Mouse (Mus musculus): ENCODE results near the gene Gpr85. TPM values are rescaled to one million over a fixed set of nuclear protein-coding genes. Genes with fewer than 3 reads are reported as not detected.

The Gpr85 gene
- polyA plus RNA-seq, 1 experiment from 2014 or later = 6.9 TPM

DNA sequence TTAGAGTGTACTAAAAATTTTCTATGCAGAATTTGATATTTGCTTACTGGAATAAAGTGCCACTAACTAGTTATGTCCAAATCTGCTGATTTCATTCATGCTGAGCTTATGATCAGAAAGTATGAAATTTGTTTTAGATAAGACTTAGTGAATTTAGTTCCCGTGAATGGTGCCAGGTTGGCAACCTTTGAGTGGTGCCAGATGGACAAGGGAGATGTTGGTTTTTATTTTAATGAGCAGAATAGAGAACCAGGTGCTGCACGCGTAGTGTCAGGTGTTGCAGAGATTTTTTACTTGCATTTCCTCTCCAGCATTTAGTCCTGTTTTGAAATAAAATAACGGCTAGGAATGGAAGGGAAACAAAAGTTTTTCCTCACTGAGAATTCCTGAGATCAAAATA lies 27.6 kb downstream of the Gpr85 start:
- WGBS = 85% methylated on average over 4 of the region's 4 CpGs
- Histone ChIP-seq H3K4me3 (no peak overlapping the region), H3K9me3 (replicated peaks) (no peaks in the 10 kb centered on the region), H3K27ac (ENCODE audit: poor library complexity, severe bottlenecking) (no peak overlapping the region), H3K36me3 (no peaks in the 10 kb centered on the region), H3K4me2 (no peak overlapping the region), H3K9ac (no peak overlapping the region), H3K27me3 (replicated peaks) (no peaks in the 10 kb centered on the region), H3K4me1 (replicated peaks) (no peaks in the 10 kb centered on the region; the same call in 1 of the 2 replicates)
- ATAC-seq (ENCODE audit: insufficient number of reproducible peaks, low FRiP score) = no peak

DNA sequence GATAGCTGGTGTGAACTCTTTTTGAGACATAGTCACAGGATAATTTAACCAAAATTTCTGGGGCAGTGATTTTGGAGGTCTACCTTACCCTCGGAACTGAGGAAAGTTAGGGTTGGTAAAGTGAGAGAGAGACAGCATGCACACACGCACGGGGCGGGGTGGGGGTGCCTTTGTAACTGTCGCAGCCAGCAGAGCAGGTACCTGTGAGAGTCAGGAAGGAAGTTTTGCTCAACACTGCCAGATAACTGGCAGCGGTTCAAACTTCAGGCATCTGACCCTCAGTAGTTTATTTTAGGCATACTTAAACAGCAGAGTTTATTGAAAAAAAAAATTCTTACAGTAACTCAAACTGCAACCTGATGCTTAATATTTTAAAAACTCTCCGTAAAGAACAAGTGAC lies 39.7 kb downstream of the Gpr85 start:
- peaks cover 5% of the 10 kb centered on the region; the same call in 1 of the 2 replicates for H3K4me1 ChIP-seq (replicated peaks)
- H3K9ac ChIP-seq = no peak overlapping the region
- H3K4me2 ChIP-seq = no peak overlapping the region
- 39% methylated on average over 7 of the region's 7 CpGs for WGBS
- no peak for ATAC-seq (ENCODE audit: insufficient number of reproducible peaks, low FRiP score)
- no peaks in the 10 kb centered on the region for H3K27me3 ChIP-seq (replicated peaks)
- H3K36me3 ChIP-seq = no peaks in the 10 kb centered on the region
- H3K27ac ChIP-seq (ENCODE audit: poor library complexity, severe bottlenecking) = no peak overlapping the region
- H3K9me3 ChIP-seq (replicated peaks) = no peaks in the 10 kb centered on the region
- H3K4me3 ChIP-seq = no peak overlapping the region

DNA sequence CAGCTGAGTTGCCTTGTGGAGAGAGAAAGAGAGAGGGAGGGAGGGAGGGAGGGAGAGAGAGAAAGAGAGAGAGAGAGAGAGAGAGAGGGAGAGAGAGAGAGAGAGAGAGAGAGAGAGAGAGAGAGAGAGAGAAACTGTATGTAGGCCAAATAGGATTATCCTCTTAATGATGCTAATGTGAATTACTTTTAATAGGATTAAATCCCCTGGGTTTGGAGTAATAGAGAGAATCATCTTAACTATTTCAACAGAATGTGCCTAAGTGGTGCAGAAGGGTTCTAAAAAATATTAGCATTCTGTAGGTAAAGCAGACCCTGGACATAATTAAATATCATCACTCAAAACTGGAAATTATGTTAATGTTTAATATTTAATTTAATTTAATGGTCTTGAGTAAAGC lies 42.4 kb downstream of the Gpr85 start:
- Histone ChIP-seq H3K27me3 (replicated peaks) (no peaks in the 10 kb centered on the region), H3K4me1 (replicated peaks) (peaks cover 5% of the 10 kb centered on the region; the same call in 1 of the 2 replicates), H3K4me3 (no peak overlapping the region), H3K9me3 (replicated peaks) (no peaks in the 10 kb centered on the region), H3K4me2 (no peak overlapping the region), H3K36me3 (no peaks in the 10 kb centered on the region), H3K9ac (no peak overlapping the region), H3K27ac (ENCODE audit: poor library complexity, severe bottlenecking) (no peak overlapping the region)
- no peak for ATAC-seq (ENCODE audit: insufficient number of reproducible peaks, low FRiP score)

Other genes starting within 250 kb of the Gpr85 start
- gene Tmem168, start 231.8 kb downstream of the Gpr85 start, polyA plus RNA-seq (2016; fragmentation: Nextera tagmentation; extraction: Ambion mirVana) = 40.5 and 42.6 TPM in 2 replicates
- 26.7 and 27.5 TPM in 2 replicates for gene Bmt2, start 162.0 kb downstream of the Gpr85 start, polyA plus RNA-seq (2016; fragmentation: Nextera tagmentation; extraction: Ambion mirVana)
- gene 2610001J05Rik, start 31.6 kb upstream of the Gpr85 start, polyA plus RNA-seq (2016; fragmentation: Nextera tagmentation; extraction: Ambion mirVana) = 117 and 121 TPM in 2 replicates

Data from heart, embryonic 12.5 days (tissue).